20 mouse cellular contexts compared by ENCODE assay signal in genomic region chr17:45588370-45588769, GRCm38 (mm10). TPM values are rescaled to one million over a fixed set of nuclear protein-coding genes. Genes with fewer than 3 reads are reported as not detected.
DNase-seq lines count a peak whose midpoint lies in the region.
"Had no signal": no experiment of that assay in that cellular context is flagged by ENCODE, and none has a peak within 500 bp of the region (broad histone marks: within the 10 kb centered on the region; RNA-seq: fewer than 3 reads in every experiment).

No protein-coding gene starts in this region.

- peak; percentile 30 for DNase-seq in cerebellum, adult 11-12 months
- no peak for DNase-seq in cerebellum, postnatal 14 days
- peak; percentile 6 for DNase-seq in kidney, adult 9 months
- DNase-seq in kidney, adult 11 months, result no peak
- DNase-seq in lung, postnatal 10 days, result no peak
- DNase-seq: adrenal gland, postnatal 14 days; gastrocnemius, postnatal 10 days; heart, adult 2 months; kidney, adult 2 months had no signal

- H3K4me3 ChIP-seq in brown adipose tissue, adult 24 weeks (ENCODE audit: insufficient read depth, low read depth, low read length), result no peak overlapping the region
- H3K4me3 ChIP-seq: embryonic facial prominence, embryonic 13.5 days; forebrain, embryonic 12.5 days; heart, adult 2 months; heart, embryonic 15.5 days; hindbrain, embryonic 10.5 days; intestine, embryonic 15.5 days had no signal

- peak overlapping the region; percentile 84 for H3K27ac ChIP-seq in brown adipose tissue, adult 24 weeks (replicated peaks; ENCODE audit: low read depth, low read length)
- H3K27ac ChIP-seq: embryonic facial prominence, embryonic 13.5 days; forebrain, embryonic 12.5 days; heart, adult 2 months; heart, embryonic 15.5 days; hindbrain, embryonic 10.5 days; hindbrain, embryonic 14.5 days; intestine, embryonic 15.5 days had no signal

- H3K4me1 ChIP-seq in brown adipose tissue, adult 24 weeks (ENCODE audit: control insufficient read depth, insufficient read depth, insufficient read length, low read length), result peaks cover 56% of the 10 kb centered on the region

RNA-seq across cellular contexts. Expression of gene Slc29a1, which starts 11.0 kb away (rescaled TPM):
- polyA plus RNA-seq in brown adipose tissue, adult 24 weeks (2012; ENCODE audit: insufficient read depth, insufficient read length, missing spikeins), result 32.8 and 56.5 TPM in 2 replicates

RNA-seq across cellular contexts. Expression of gene Mymx, which starts 13.5 kb away (rescaled TPM):
- polyA plus RNA-seq in brown adipose tissue, adult 24 weeks (2012; ENCODE audit: insufficient read depth, insufficient read length, missing spikeins), result not detected in 2 replicates
- polyA plus RNA-seq: forebrain, embryonic 16.5 days; frontal cortex, adult 2 months; G1E; heart, adult 2 months; heart, embryonic 11.5 days; hindbrain, embryonic 10.5 days; hindbrain, embryonic 14.5 days had no signal

RNA-seq across cellular contexts. Expression of gene Hsp90ab1, which starts 15.3 kb away (rescaled TPM):
- 869 and 998 TPM in 2 replicates for polyA plus RNA-seq in brown adipose tissue, adult 24 weeks (2012; ENCODE audit: insufficient read depth, insufficient read length, missing spikeins)

RNA-seq across cellular contexts. Expression of gene Slc35b2, which starts 24.7 kb away (rescaled TPM):
- 17.0 and 36.4 TPM in 2 replicates for polyA plus RNA-seq in brown adipose tissue, adult 24 weeks (2012; ENCODE audit: insufficient read depth, insufficient read length, missing spikeins)

RNA-seq across cellular contexts. Expression of gene Nfkbie, which starts 32.9 kb away (rescaled TPM):
- polyA plus RNA-seq in brown adipose tissue, adult 24 weeks (2012; ENCODE audit: insufficient read depth, insufficient read length, missing spikeins), result 1.4 and 1.6 TPM in 2 replicates

Comparison
In these comparisons a context has a peak if more than half of its experiments do, and no peak if none do; other contexts are left out.
1. DNase-seq: peak in cerebellum, adult 11-12 months (single experiment) and kidney, adult 9 months (single experiment); none in cerebellum, postnatal 14 days (0 of 2), kidney, adult 11 months (single experiment) and lung, postnatal 10 days (single experiment).